ENCODE assay signal across 8 mouse cellular contexts in genomic region chr1:16798292-16798691, GRCm38 (mm10).
DNase-seq lines count a peak whose midpoint lies in the region; ATAC-seq lines count a peak whose summit lies in the region.

No protein-coding gene starts in this region.

- no peaks in the 10 kb centered on the region for H3K4me1 ChIP-seq in heart, embryonic 10.5 days
- no peaks in the 10 kb centered on the region for H3K4me1 ChIP-seq in embryonic facial prominence, embryonic 12.5 days
- no peaks in the 10 kb centered on the region for H3K4me1 ChIP-seq in heart, embryonic 16.5 days (ENCODE audit: control insufficient read depth, insufficient read depth, low read length)
- no peaks in the 10 kb centered on the region for H3K4me1 ChIP-seq in liver, embryonic 11.5 days (replicated peaks; ENCODE audit: control insufficient read depth, insufficient read depth, low read length)
- no peaks in the 10 kb centered on the region for H3K4me1 ChIP-seq in neural tube, embryonic 11.5 days (ENCODE audit: control insufficient read depth, insufficient read depth, low read length)
- H3K4me1 ChIP-seq in stomach, embryonic 16.5 days (ENCODE audit: control insufficient read depth, insufficient read depth, low read length) = no peaks in the 10 kb centered on the region

- no peak overlapping the region for H3K4me3 ChIP-seq in heart, embryonic 10.5 days
- no peak overlapping the region for H3K4me3 ChIP-seq in embryonic facial prominence, embryonic 12.5 days
- no peak overlapping the region for H3K4me3 ChIP-seq in heart, embryonic 16.5 days (ENCODE audit: low read length)
- H3K4me3 ChIP-seq in liver, embryonic 11.5 days (ENCODE audit: low read depth, low read length) = no peak overlapping the region
- no peak overlapping the region for H3K4me3 ChIP-seq in neural tube, embryonic 11.5 days (ENCODE audit: low read depth, low read length)
- H3K4me3 ChIP-seq in stomach, embryonic 16.5 days (replicated peaks; ENCODE audit: low read length) = no peak overlapping the region

- H3K4me2 ChIP-seq in embryonic facial prominence, embryonic 12.5 days (replicated peaks) = no peak overlapping the region
- no peak overlapping the region for H3K4me2 ChIP-seq in heart, embryonic 16.5 days (ENCODE audit: low read depth, low read length)
- no peak overlapping the region for H3K4me2 ChIP-seq in liver, embryonic 11.5 days
- H3K4me2 ChIP-seq in neural tube, embryonic 11.5 days (ENCODE audit: low read depth) = no peak overlapping the region
- no peak overlapping the region for H3K4me2 ChIP-seq in stomach, embryonic 16.5 days (ENCODE audit: low read depth, low read length)

- H3K27ac ChIP-seq in heart, embryonic 10.5 days = no peak overlapping the region
- no peak overlapping the region for H3K27ac ChIP-seq in embryonic facial prominence, embryonic 12.5 days
- no peak overlapping the region for H3K27ac ChIP-seq in heart, embryonic 16.5 days (ENCODE audit: low read length)
- H3K27ac ChIP-seq in liver, embryonic 11.5 days (ENCODE audit: low read depth, low read length) = no peak overlapping the region
- H3K27ac ChIP-seq in neural tube, embryonic 11.5 days (ENCODE audit: low read depth, low read length) = no peak overlapping the region
- H3K27ac ChIP-seq in stomach, embryonic 16.5 days (ENCODE audit: low read length) = no peak overlapping the region

- no peaks in the 10 kb centered on the region for H3K36me3 ChIP-seq in heart, embryonic 10.5 days
- no peaks in the 10 kb centered on the region for H3K36me3 ChIP-seq in embryonic facial prominence, embryonic 12.5 days
- no peaks in the 10 kb centered on the region for H3K36me3 ChIP-seq in heart, embryonic 16.5 days (ENCODE audit: control insufficient read depth, insufficient read depth)
- no peaks in the 10 kb centered on the region for H3K36me3 ChIP-seq in liver, embryonic 11.5 days (ENCODE audit: control insufficient read depth, insufficient read depth, low read length)
- H3K36me3 ChIP-seq in neural tube, embryonic 11.5 days (ENCODE audit: control insufficient read depth, insufficient read depth, low read length) = no peaks in the 10 kb centered on the region
- H3K36me3 ChIP-seq in stomach, embryonic 16.5 days (ENCODE audit: control insufficient read depth, insufficient read depth, low read length) = no peaks in the 10 kb centered on the region

- peak; percentile 77 to 87 for DNase-seq in heart, adult 18-20 months
- DNase-seq in heart, embryonic 10.5 days (ENCODE audit: low spot score) = no peak
- peak; percentile 79 for DNase-seq in kidney, postnatal 14 days
- DNase-seq in liver, embryonic 11.5 days (ENCODE audit: low spot score) = peak; percentile 42
- peak; percentile 71 for DNase-seq in neural tube, embryonic 11.5 days (ENCODE audit: low spot score)

- no peaks in the 10 kb centered on the region for H3K27me3 ChIP-seq in heart, embryonic 10.5 days (ENCODE audit: insufficient read depth, poor library complexity, severe bottlenecking)
- H3K27me3 ChIP-seq in embryonic facial prominence, embryonic 12.5 days = no peaks in the 10 kb centered on the region
- no peaks in the 10 kb centered on the region for H3K27me3 ChIP-seq in heart, embryonic 16.5 days (ENCODE audit: control insufficient read depth, insufficient read depth, low read length)
- no peaks in the 10 kb centered on the region for H3K27me3 ChIP-seq in liver, embryonic 11.5 days (replicated peaks; ENCODE audit: control insufficient read depth, insufficient read depth, low read length)
- H3K27me3 ChIP-seq in neural tube, embryonic 11.5 days (ENCODE audit: control insufficient read depth, insufficient read depth, low read length) = no peaks in the 10 kb centered on the region
- no peaks in the 10 kb centered on the region for H3K27me3 ChIP-seq in stomach, embryonic 16.5 days (ENCODE audit: control insufficient read depth, insufficient read depth, low read length)

- H3K9ac ChIP-seq in embryonic facial prominence, embryonic 12.5 days = no peak overlapping the region
- no peak overlapping the region for H3K9ac ChIP-seq in heart, embryonic 16.5 days (ENCODE audit: low read length)
- H3K9ac ChIP-seq in liver, embryonic 11.5 days (ENCODE audit: low read depth, low read length) = no peak overlapping the region
- H3K9ac ChIP-seq in neural tube, embryonic 11.5 days (ENCODE audit: low read length) = no peak overlapping the region
- no peak overlapping the region for H3K9ac ChIP-seq in stomach, embryonic 16.5 days (ENCODE audit: low read length)

- no peaks in the 10 kb centered on the region for H3K9me3 ChIP-seq in heart, embryonic 10.5 days
- no peaks in the 10 kb centered on the region for H3K9me3 ChIP-seq in embryonic facial prominence, embryonic 12.5 days
- H3K9me3 ChIP-seq in heart, embryonic 16.5 days (replicated peaks; ENCODE audit: control insufficient read depth, low read length) = no peaks in the 10 kb centered on the region
- no peaks in the 10 kb centered on the region for H3K9me3 ChIP-seq in liver, embryonic 11.5 days (ENCODE audit: control insufficient read depth, low read length)
- no peaks in the 10 kb centered on the region for H3K9me3 ChIP-seq in neural tube, embryonic 11.5 days (ENCODE audit: control insufficient read depth, low read length)
- no peaks in the 10 kb centered on the region for H3K9me3 ChIP-seq in stomach, embryonic 16.5 days (replicated peaks; ENCODE audit: control insufficient read depth, low read length)

- WGBS in heart, embryonic 10.5 days = 76% methylated on average over 6 of the region's 6 CpGs
- WGBS in embryonic facial prominence, embryonic 12.5 days = 68% methylated on average over 6 of the region's 6 CpGs
- 71% methylated on average over 6 of the region's 6 CpGs for WGBS in heart, embryonic 16.5 days
- 69% methylated on average over 6 of the region's 6 CpGs for WGBS in liver, embryonic 11.5 days
- WGBS in neural tube, embryonic 11.5 days = 77% methylated on average over 6 of the region's 6 CpGs
- 73% methylated on average over 6 of the region's 6 CpGs for WGBS in stomach, embryonic 16.5 days

- ATAC-seq in embryonic facial prominence, embryonic 12.5 days (ENCODE audit: insufficient number of reproducible peaks, insufficient read depth, low FRiP score, low TSS enrichment) = peak; percentile 60; the same call in 1 of the 2 replicates
- peak; percentile 32 for ATAC-seq in heart, embryonic 16.5 days (replicated peaks; ENCODE audit: extremely low read depth, insufficient read depth, low FRiP score)
- ATAC-seq in liver, embryonic 11.5 days (replicated peaks; ENCODE audit: low FRiP score) = peak; percentile 51
- ATAC-seq in neural tube, embryonic 11.5 days (ENCODE audit: insufficient read depth, low FRiP score, low TSS enrichment) = peak; percentile 86
- peak; percentile 40 for ATAC-seq in stomach, embryonic 16.5 days (ENCODE audit: insufficient read depth, low FRiP score)

Comparison
In these comparisons a context has a peak if more than half of its experiments do, and no peak if none do; other contexts are left out.
1. ATAC-seq: peak in every context shown above with its lines; median percentile 86 in neural tube, embryonic 11.5 days; 60 in embryonic facial prominence, embryonic 12.5 days; 51 in liver, embryonic 11.5 days; 40 in stomach, embryonic 16.5 days; 32 in heart, embryonic 16.5 days.